Mouse (Mus musculus): Measurements from ENCODE around the gene Klhl18.

DNA sequence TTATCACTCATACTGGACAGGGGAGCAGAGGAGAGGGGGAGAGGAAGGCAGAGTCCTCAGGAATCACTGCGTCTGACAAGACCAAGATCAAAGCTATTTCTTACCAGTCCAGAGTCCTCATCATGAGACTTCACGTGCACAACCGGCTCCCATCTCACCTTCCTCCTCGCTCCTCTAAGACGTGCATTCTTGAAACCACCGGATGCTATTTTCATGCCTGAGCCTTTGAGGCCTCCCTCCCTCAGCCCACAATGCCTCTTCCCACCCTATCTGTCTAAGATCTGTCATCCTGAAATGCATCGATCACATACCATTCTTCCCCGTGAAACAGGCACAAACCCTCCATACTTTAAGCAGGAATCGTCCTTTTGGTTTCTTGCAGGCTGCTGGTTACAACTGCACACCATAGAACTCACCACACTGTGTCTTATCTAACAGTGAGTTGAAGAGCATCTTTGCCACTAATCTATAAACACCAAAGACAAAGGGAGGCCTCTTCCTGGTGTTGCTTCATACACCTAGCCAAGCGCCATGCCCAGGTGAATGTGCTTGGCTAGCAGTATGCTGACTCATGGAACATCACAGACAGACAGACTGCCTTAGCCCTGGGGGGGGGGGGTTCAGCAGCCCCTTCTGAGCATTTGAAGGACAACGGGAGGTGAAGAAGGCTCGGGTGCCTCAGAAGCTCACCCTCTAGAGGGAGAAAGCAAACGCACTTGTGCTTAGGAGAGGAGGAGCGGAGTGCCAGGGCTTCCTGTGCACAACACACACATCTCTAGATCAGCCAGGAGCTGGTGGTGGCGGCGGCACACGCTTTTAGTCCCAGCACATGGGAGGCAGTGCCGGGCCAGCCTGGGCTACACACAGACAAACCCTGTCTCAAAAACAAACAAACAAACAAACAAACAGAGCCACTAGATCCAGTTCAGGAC is 15.3 kb downstream of the Klhl18 start:
- no peak for TF ChIP-seq CTCF (IDR thresholded peaks at IDR 0.05)
- TF ChIP-seq EP300 (IDR thresholded peaks at IDR 0.05): no peak

All from lung, postnatal 0 days (tissue).